Mouse (Mus musculus) bone marrow, adult 2 months (tissue): ENCODE data around the gene Ccndbp1.

Experiments
- CTCF ChIP-seq: fragments of 200-500 bp; IDR thresholded peaks from 2 replicates; pipeline ENCODE4 v1.5.1; 2011; ENCODE audit warnings: low read length, control low read depth; ENCODE audit not compliant: control insufficient read depth, insufficient read depth
- POLR2A ChIP-seq: fragments of 200-500 bp; IDR thresholded peaks from 2 replicates; pipeline ENCODE4 v1.6.1; 2011; ENCODE audit warnings: low read depth, mild to moderate bottlenecking, control low read depth, low read length, borderline replicate concordance; ENCODE audit not compliant: control insufficient read depth

- TF ChIP-seq CTCF, result no peak
- no peak for TF ChIP-seq POLR2A
Observed at GRCm38 (mm10) chr2:120959827-120960226, 48.4 kb upstream of the Ccndbp1 start.
